8 mouse cellular contexts compared by ENCODE assay signal in the genomic region with DNA sequence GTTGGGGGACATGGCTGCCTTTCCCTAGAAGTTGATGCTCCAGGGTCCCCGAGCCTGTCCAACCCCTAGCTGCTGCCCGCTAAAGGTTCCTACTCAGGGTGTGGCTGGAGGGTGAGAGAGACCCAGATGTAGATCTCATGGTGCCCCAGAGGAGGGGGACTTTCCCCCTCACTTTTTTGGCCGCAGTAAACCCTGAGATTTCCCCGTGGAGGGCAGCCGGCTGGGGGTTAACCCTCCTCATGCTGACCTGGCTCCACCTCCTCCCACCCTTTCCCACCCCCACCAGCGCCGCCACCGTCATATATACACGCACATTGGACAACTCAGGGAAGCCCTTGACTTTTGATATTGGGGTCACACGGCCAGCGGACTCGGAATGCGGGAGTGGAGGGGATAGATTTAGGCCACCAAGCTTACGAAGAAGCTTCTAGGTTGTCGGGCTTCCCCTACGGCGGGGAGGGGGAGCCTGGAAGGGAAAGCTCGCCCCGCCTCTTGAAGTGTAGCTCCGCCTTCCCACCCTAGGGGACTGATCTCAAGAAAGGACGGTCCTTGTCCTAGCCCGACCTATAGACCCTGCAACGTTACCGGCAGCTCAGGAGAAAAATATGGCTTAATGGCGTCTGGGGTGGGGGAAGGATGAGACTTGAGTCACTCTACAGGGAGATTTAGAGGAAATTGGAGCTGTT. TPM values are rescaled to one million over a fixed set of nuclear protein-coding genes. Genes with fewer than 3 reads are reported as not detected.
A peak's percentile ranks its signal among the peaks of the same experiment; 100 is the strongest.
DNase-seq lines count a peak whose midpoint lies in the region; ATAC-seq and TF ChIP-seq lines count a peak whose summit lies in the region.

No protein-coding gene starts in this region.

- no peaks in the 10 kb centered on the region for H3K9me3 ChIP-seq in hindbrain, embryonic 15.5 days
- no peaks in the 10 kb centered on the region for H3K9me3 ChIP-seq in liver, embryonic 11.5 days (ENCODE audit: control insufficient read depth, low read length)

- peak overlapping the region; percentile 58 for H3K4me2 ChIP-seq in hindbrain, embryonic 15.5 days
- peak overlapping the region; percentile 86 for H3K4me2 ChIP-seq in liver, embryonic 11.5 days

- H3K36me3 ChIP-seq in hindbrain, embryonic 15.5 days = no peaks in the 10 kb centered on the region
- no peaks in the 10 kb centered on the region; the same call in 1 of the 2 replicates for H3K36me3 ChIP-seq in liver, embryonic 11.5 days (ENCODE audit: control insufficient read depth, insufficient read depth, low read length)
- H3K36me3 ChIP-seq in testis, adult 2 months (ENCODE audit: control insufficient read depth, insufficient read depth, low read length) = no peaks in the 10 kb centered on the region

- H3K27ac ChIP-seq in layer of hippocampus, adult 2 months = peak overlapping the region; percentile 84
- peak overlapping the region; percentile 98 for H3K27ac ChIP-seq in gastrocnemius, adult 2 months
- peak overlapping the region; percentile 63 for H3K27ac ChIP-seq in hindbrain, embryonic 15.5 days (replicated peaks)
- peak overlapping the region; percentile 81 for H3K27ac ChIP-seq in liver, embryonic 11.5 days (ENCODE audit: low read depth, low read length)
- peak overlapping the region; percentile 86 for H3K27ac ChIP-seq in testis, adult 2 months (ENCODE audit: control insufficient read depth, insufficient read depth, low read depth, low read length)

- intact Hi-C loops in gastrocnemius, adult 2 months (cut with DNase I) = loop anchor here (5.0 kb wide), 1 partner anchor 94 kb away; the partner anchor contains the start of gene Zbtb39

- H3K4me3 ChIP-seq in layer of hippocampus, adult 2 months = peak overlapping the region; percentile 51
- H3K4me3 ChIP-seq in gastrocnemius, adult 2 months = peak overlapping the region; percentile 92
- H3K4me3 ChIP-seq in hindbrain, embryonic 15.5 days = peak overlapping the region; percentile 38
- peak overlapping the region; percentile 66 for H3K4me3 ChIP-seq in liver, embryonic 11.5 days (ENCODE audit: low read depth, low read length)
- peak overlapping the region; percentile 81 for H3K4me3 ChIP-seq in testis, adult 2 months (ENCODE audit: control insufficient read depth, low read depth, low read length)

- ATAC-seq in hindbrain, embryonic 15.5 days (ENCODE audit: low FRiP score, low read depth) = peak; percentile 52; the same call in 1 of the 2 replicates
- peak; percentile 70 for ATAC-seq in liver, embryonic 11.5 days (replicated peaks; ENCODE audit: low FRiP score)
- ATAC-seq in monocyte, adult 5-6 weeks (replicated peaks; ENCODE audit: insufficient number of reproducible peaks, low FRiP score, low TSS enrichment, poor library complexity, severe bottlenecking) = peak; percentile 40; the same call in 1 of the 2 replicates

- peaks cover 26% of the 10 kb centered on the region for H3K27me3 ChIP-seq in hindbrain, embryonic 15.5 days
- H3K27me3 ChIP-seq in liver, embryonic 11.5 days (replicated peaks; ENCODE audit: control insufficient read depth, insufficient read depth, low read length) = no peaks in the 10 kb centered on the region
- H3K27me3 ChIP-seq in testis, adult 2 months (ENCODE audit: control insufficient read depth, insufficient read depth, low read length) = peaks cover 3% of the 10 kb centered on the region; the same call in 1 of the 2 replicates

- DNase-seq in layer of hippocampus, adult 2 months (ENCODE audit: low spot score in 2 of 2) = no peak
- no peak for DNase-seq in layer of hippocampus, adult 18-20 months (ENCODE audit: low spot score in 2 of 2)
- DNase-seq in c-Kit-positive CD71-positive TER-119-positive erythroid progenitor cells, embryonic 14.5 days (ENCODE audit: low spot score) = peak; percentile 69
- peak; percentile 86 for DNase-seq in gastrocnemius, adult 2 months
- peak; percentile 75 for DNase-seq in liver, embryonic 11.5 days (ENCODE audit: low spot score)

- 0 out of 2 replicates have a peak, but pooled peaks have one; percentile 23 for TF ChIP-seq POLR2A in testis, adult 2 months (IDR thresholded peaks at IDR 0.05; ENCODE audit: control insufficient read depth, low read depth, low read length)

- 2% methylated on average over 25 of the region's 25 CpGs for WGBS in hindbrain, embryonic 15.5 days
- under 1% methylated on average over 25 of the region's 25 CpGs for WGBS in liver, embryonic 11.5 days

- H3K9ac ChIP-seq in hindbrain, embryonic 15.5 days = 0 out of 2 replicates have a peak overlapping the region, but pooled peaks have one; percentile 16
- peak overlapping the region; percentile 78 for H3K9ac ChIP-seq in liver, embryonic 11.5 days (ENCODE audit: low read depth, low read length)

- no peak for TF ChIP-seq CTCF in layer of hippocampus, adult 2 months (conservative IDR thresholded peaks at IDR 0.05)
- no peak for TF ChIP-seq CTCF in gastrocnemius, adult 2 months (IDR thresholded peaks at IDR 0.05)
- no peak for TF ChIP-seq CTCF in testis, adult 2 months (IDR thresholded peaks at IDR 0.05; ENCODE audit: control insufficient read depth, insufficient read depth, insufficient replicate concordance, low read depth, low read length)

- H3K4me1 ChIP-seq in hindbrain, embryonic 15.5 days (replicated peaks) = peaks cover 20% of the 10 kb centered on the region
- peaks cover 15% of the 10 kb centered on the region for H3K4me1 ChIP-seq in liver, embryonic 11.5 days (replicated peaks; ENCODE audit: control insufficient read depth, insufficient read depth, low read length)
- peaks cover 18% of the 10 kb centered on the region for H3K4me1 ChIP-seq in testis, adult 2 months (ENCODE audit: control insufficient read depth, insufficient read depth, low read length)

RNA-seq across cellular contexts. Expression of gene Stat6, which starts 0.9 kb away (rescaled TPM):
- total RNA-seq in layer of hippocampus, adult 2 months (2021) = 1 to 10 TPM; 6.4 to 6.7 TPM
- total RNA-seq in layer of hippocampus, adult 18-20 months (2021) = 1 to 10 TPM; 5.7 to 7.3 TPM
- total RNA-seq in gastrocnemius, adult 2 months (2021) = 10 to 100 TPM; 17.1 to 18.9 TPM
- 6.2 and 6.3 TPM in 2 replicates for polyA plus RNA-seq in hindbrain, embryonic 15.5 days (2015; fragmentation: Nextera tagmentation; extraction: Ambion mirVana)
- 28.7 TPM in 2 replicates for polyA plus RNA-seq in liver, embryonic 11.5 days (2014; fragmentation: Nextera tagmentation; extraction: Ambion mirVana)
- 171 to 211 TPM (median 204 TPM) in 3 replicates for total RNA-seq in monocyte, adult 5-6 weeks (2017)
- polyA plus RNA-seq in testis, adult 2 months (2012; rRNA removed) = 3.9 and 5.9 TPM in 2 replicates

RNA-seq across cellular contexts. Expression of gene Lrp1, which starts 22.7 kb away (rescaled TPM):
- 100 to 1,000 TPM; 288 to 310 TPM for total RNA-seq in layer of hippocampus, adult 2 months (2021)
- 100 to 1,000 TPM; 284 to 294 TPM for total RNA-seq in layer of hippocampus, adult 18-20 months (2021)
- 10 to 100 TPM; 34.6 to 71.3 TPM for total RNA-seq in gastrocnemius, adult 2 months (2021)
- 102 and 114 TPM in 2 replicates for polyA plus RNA-seq in hindbrain, embryonic 15.5 days (2015; fragmentation: Nextera tagmentation; extraction: Ambion mirVana)
- 35.7 and 36.8 TPM in 2 replicates for polyA plus RNA-seq in liver, embryonic 11.5 days (2014; fragmentation: Nextera tagmentation; extraction: Ambion mirVana)
- 147 to 219 TPM (median 171 TPM) in 3 replicates for total RNA-seq in monocyte, adult 5-6 weeks (2017)
- 20.8 and 25.9 TPM in 2 replicates for polyA plus RNA-seq in testis, adult 2 months (2012; rRNA removed)

RNA-seq across cellular contexts. Expression of gene Nemp1, which starts 23.0 kb away (rescaled TPM):
- 1 to 10 TPM; 5.8 to 6.8 TPM for total RNA-seq in layer of hippocampus, adult 2 months (2021)
- total RNA-seq in layer of hippocampus, adult 18-20 months (2021) = 1 to 10 TPM; 6.6 to 6.7 TPM
- total RNA-seq in gastrocnemius, adult 2 months (2021) = 1 to 10 TPM; 1.5 to 2.1 TPM
- polyA plus RNA-seq in hindbrain, embryonic 15.5 days (2015; fragmentation: Nextera tagmentation; extraction: Ambion mirVana) = 3.1 and 3.4 TPM in 2 replicates
- polyA plus RNA-seq in liver, embryonic 11.5 days (2014; fragmentation: Nextera tagmentation; extraction: Ambion mirVana) = 10.5 and 11.2 TPM in 2 replicates
- 16.1 to 28.4 TPM (median 17.2 TPM) in 3 replicates for total RNA-seq in monocyte, adult 5-6 weeks (2017)
- polyA plus RNA-seq in testis, adult 2 months (2012; rRNA removed) = 46.8 and 58.1 TPM in 2 replicates

RNA-seq across cellular contexts. Expression of gene Nab2, which starts 24.7 kb away (rescaled TPM):
- total RNA-seq in layer of hippocampus, adult 2 months (2021) = 10 to 100 TPM; 44.0 to 44.4 TPM
- total RNA-seq in layer of hippocampus, adult 18-20 months (2021) = 10 to 100 TPM; 54.8 to 55.6 TPM
- total RNA-seq in gastrocnemius, adult 2 months (2021) = 1 to 10 TPM; 2.8 to 3.2 TPM
- polyA plus RNA-seq in hindbrain, embryonic 15.5 days (2015; fragmentation: Nextera tagmentation; extraction: Ambion mirVana) = 2.5 and 2.7 TPM in 2 replicates
- 5.7 and 5.8 TPM in 2 replicates for polyA plus RNA-seq in liver, embryonic 11.5 days (2014; fragmentation: Nextera tagmentation; extraction: Ambion mirVana)
- 12.6 to 35.9 TPM (median 17.8 TPM) in 3 replicates for total RNA-seq in monocyte, adult 5-6 weeks (2017)
- polyA plus RNA-seq in testis, adult 2 months (2012; rRNA removed) = 24.6 and 26.2 TPM in 2 replicates

Comparison
In these comparisons a context has a peak if more than half of its experiments do, and no peak if none do; other contexts are left out.
1. DNase-seq: peak in c-Kit-positive CD71-positive TER-119-positive erythroid progenitor cells, embryonic 14.5 days (single experiment), gastrocnemius, adult 2 months (single experiment) and liver, embryonic 11.5 days (single experiment); none in layer of hippocampus, adult 2 months (0 of 2) and layer of hippocampus, adult 18-20 months (0 of 2).
2. H3K4me3 ChIP-seq: peak in every context shown above with its lines; median percentile 92 in gastrocnemius, adult 2 months; 81 in testis, adult 2 months; 66 in liver, embryonic 11.5 days; 51 in layer of hippocampus, adult 2 months; 38 in hindbrain, embryonic 15.5 days.
3. Peak in every context shown above with its lines, with median percentiles within 50 percentile points of each other: H3K27ac ChIP-seq and ATAC-seq.